Mouse (Mus musculus) liver, postnatal 0 days (tissue): ENCODE measurements around the gene Npat.

ENCODE experiments used
- CTCF ChIP-seq: sonication (generic); IDR thresholded peaks from 2 replicates; pipeline ENCODE4 v1.5.1; 2016; ENCODE audit warnings: antibody characterized with exemption, low read depth
- EP300 ChIP-seq: IDR thresholded peaks from 2 replicates; pipeline ENCODE4 v1.6.1; 2016; ENCODE audit warnings: antibody characterized with exemption, low read depth, mild to moderate bottlenecking

DNA sequence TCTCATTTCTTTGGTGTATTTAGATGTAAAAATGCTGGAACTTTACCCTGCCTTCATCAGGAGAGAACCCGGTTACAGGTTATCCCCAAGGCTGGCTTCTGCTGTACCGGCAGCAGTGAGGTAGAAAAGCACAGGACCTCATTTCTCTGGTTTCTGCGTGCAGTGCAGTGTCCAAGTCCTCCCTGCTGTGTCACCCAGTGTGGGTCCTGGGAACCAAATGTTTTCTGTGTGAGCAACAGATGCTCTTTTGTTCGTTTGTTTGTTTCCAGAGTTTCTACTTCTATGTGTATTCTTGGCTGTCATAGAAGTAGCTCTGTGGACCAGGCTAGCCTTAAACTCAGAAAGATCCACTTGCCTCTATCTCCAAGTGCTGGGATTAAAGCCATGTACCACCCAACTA, 45.0 kb downstream of the Npat start:
- no peak for TF ChIP-seq CTCF
- TF ChIP-seq EP300, result no peak
